16 mouse cellular contexts compared by ENCODE assay signal in the genomic region with DNA sequence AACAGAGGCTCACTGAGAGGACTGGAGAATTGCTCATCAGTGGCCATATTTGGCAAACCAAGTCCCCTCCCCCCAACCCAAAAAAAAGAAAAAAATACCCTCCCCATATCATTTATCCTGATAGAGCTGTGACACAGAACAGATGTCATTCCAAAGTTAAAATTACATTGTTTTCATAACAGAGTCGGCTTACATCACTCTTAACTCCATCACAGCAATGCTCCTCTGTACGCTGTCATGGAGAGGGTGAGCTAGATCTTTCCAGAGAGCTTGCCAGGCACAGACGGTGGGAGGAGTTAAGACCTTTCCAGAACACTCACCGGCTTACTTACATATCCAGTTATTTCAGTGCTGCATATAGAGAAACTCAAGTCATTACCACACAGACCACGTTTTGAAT. TPM values are rescaled to one million over a fixed set of nuclear protein-coding genes. Genes with fewer than 3 reads are reported as not detected.
DNase-seq lines count a peak whose midpoint lies in the region; ATAC-seq and TF ChIP-seq lines count a peak whose summit lies in the region.
"Had no signal": no experiment of that assay in that cellular context is flagged by ENCODE, and none has a peak within 500 bp of the region (broad histone marks: within the 10 kb centered on the region; RNA-seq: fewer than 3 reads in every experiment).

No protein-coding gene starts in this region.

- peak; percentile 65 for ATAC-seq in limb, embryonic 14.5 days (ENCODE audit: low FRiP score, low read depth)
- peak; percentile 74; the same call in 1 of the 2 replicates for ATAC-seq in stomach, embryonic 14.5 days (ENCODE audit: insufficient number of reproducible peaks, insufficient read depth, low FRiP score, low read depth)
- no peak for ATAC-seq in hindbrain, embryonic 12.5 days (ENCODE audit: low FRiP score)
- ATAC-seq: activated CD4-positive, CD25-positive, alpha-beta regulatory T cell, adult 4 months had no signal

- intact Hi-C loops in left cerebral cortex, adult 2 months (cut with DNase I): no loop called here
- intact Hi-C loops in left cerebral cortex, postnatal 14 days (cut with DNase I): no loop called here

- no peak overlapping the region for H3K4me3 ChIP-seq in left cerebral cortex, adult 2 months
- H3K4me3 ChIP-seq in limb, embryonic 14.5 days (replicated peaks; ENCODE audit: low read length): no peak overlapping the region
- no peak overlapping the region for H3K4me3 ChIP-seq in stomach, embryonic 14.5 days (ENCODE audit: low read depth, low read length)
- H3K4me3 ChIP-seq in kidney, adult 2 months (ENCODE audit: insufficient read depth, low read depth, low read length): no peak overlapping the region
- H3K4me3 ChIP-seq in hindbrain, embryonic 12.5 days: no peak overlapping the region
- H3K4me3 ChIP-seq in cerebellum, adult 2 months (replicated peaks; ENCODE audit: insufficient read depth, low read depth, low read length): no peak overlapping the region
- H3K4me3 ChIP-seq: limb, embryonic 12.5 days; neural tube, embryonic 15.5 days had no signal

- no peak for DNase-seq in left cerebral cortex, adult 2 months (ENCODE audit: extremely low spot score in 1 of 2, low spot score in 2 of 2)
- DNase-seq in left cerebral cortex, postnatal 14 days (ENCODE audit: low spot score in 2 of 2): no peak
- DNase-seq in heart, adult 9 months (ENCODE audit: low spot score in 2 of 2): peak; percentile 38 to 77
- DNase-seq in limb, embryonic 14.5 days (ENCODE audit: low spot score): peak; percentile 69
- no peak for DNase-seq in kidney, adult 2 months
- DNase-seq in cerebellum, adult 2 months: no peak
- DNase-seq: cerebellum, adult 11 months; gastrocnemius, postnatal 25 days; kidney, postnatal 14 days; midbrain, embryonic 14.5 days had no signal

- H3K4me1 ChIP-seq in limb, embryonic 14.5 days (ENCODE audit: control insufficient read depth, insufficient read depth, low read length): no peaks in the 10 kb centered on the region
- H3K4me1 ChIP-seq in stomach, embryonic 14.5 days (ENCODE audit: control insufficient read depth, insufficient read depth, low read length): 0 out of 2 replicates have a peak, but pooled peaks cover 7% of the 10 kb centered on the region
- H3K4me1 ChIP-seq in kidney, adult 2 months (ENCODE audit: control insufficient read depth, insufficient read depth, low read length): no peaks in the 10 kb centered on the region
- no peaks in the 10 kb centered on the region for H3K4me1 ChIP-seq in hindbrain, embryonic 12.5 days
- H3K4me1 ChIP-seq in cerebellum, adult 2 months (ENCODE audit: control insufficient read depth, insufficient read depth, low read length): peaks cover 3% of the 10 kb centered on the region; the same call in 1 of the 2 replicates
- H3K4me1 ChIP-seq: limb, embryonic 12.5 days; neural tube, embryonic 15.5 days had no signal

- H3K4me2 ChIP-seq in limb, embryonic 14.5 days (replicated peaks; ENCODE audit: low read depth, low read length, severe bottlenecking): no peak overlapping the region
- no peak overlapping the region for H3K4me2 ChIP-seq in stomach, embryonic 14.5 days (replicated peaks; ENCODE audit: low read depth, low read length)
- no peak overlapping the region for H3K4me2 ChIP-seq in hindbrain, embryonic 12.5 days (replicated peaks)
- H3K4me2 ChIP-seq: limb, embryonic 12.5 days; neural tube, embryonic 15.5 days had no signal

- no peaks in the 10 kb centered on the region for H3K36me3 ChIP-seq in limb, embryonic 14.5 days (ENCODE audit: control insufficient read depth, insufficient read depth, low read length)
- no peaks in the 10 kb centered on the region for H3K36me3 ChIP-seq in stomach, embryonic 14.5 days (ENCODE audit: control insufficient read depth, insufficient read depth, low read length)
- H3K36me3 ChIP-seq in kidney, adult 2 months (ENCODE audit: control insufficient read depth, insufficient read depth, low read length): no peaks in the 10 kb centered on the region
- no peaks in the 10 kb centered on the region for H3K36me3 ChIP-seq in hindbrain, embryonic 12.5 days
- H3K36me3 ChIP-seq: limb, embryonic 12.5 days; neural tube, embryonic 15.5 days had no signal

- no peak for TF ChIP-seq POLR2A in limb, embryonic 14.5 days (IDR thresholded peaks at IDR 0.05; ENCODE audit: borderline replicate concordance, extremely low read depth, insufficient read depth, insufficient read length)
- no peak for TF ChIP-seq POLR2A in kidney, adult 2 months (IDR thresholded peaks at IDR 0.05; ENCODE audit: low read depth, low read length)
- no peak for TF ChIP-seq POLR2A in cerebellum, adult 2 months (IDR thresholded peaks at IDR 0.05; ENCODE audit: borderline replicate concordance, insufficient read depth, low read length)

- H3K9me3 ChIP-seq in limb, embryonic 14.5 days (ENCODE audit: control insufficient read depth, low read length): no peaks in the 10 kb centered on the region
- no peaks in the 10 kb centered on the region for H3K9me3 ChIP-seq in stomach, embryonic 14.5 days (ENCODE audit: control insufficient read depth, low read depth, low read length)
- no peaks in the 10 kb centered on the region for H3K9me3 ChIP-seq in hindbrain, embryonic 12.5 days (replicated peaks)
- H3K9me3 ChIP-seq: limb, embryonic 12.5 days; neural tube, embryonic 15.5 days had no signal

- H3K9ac ChIP-seq in limb, embryonic 14.5 days (ENCODE audit: low read depth, low read length, severe bottlenecking): no peak overlapping the region
- H3K9ac ChIP-seq in stomach, embryonic 14.5 days (replicated peaks; ENCODE audit: low read depth, low read length): no peak overlapping the region
- H3K9ac ChIP-seq in hindbrain, embryonic 12.5 days: no peak overlapping the region
- H3K9ac ChIP-seq: limb, embryonic 12.5 days; neural tube, embryonic 15.5 days had no signal

- H3K27me3 ChIP-seq in limb, embryonic 14.5 days (ENCODE audit: control insufficient read depth, insufficient read depth, low read length): no peaks in the 10 kb centered on the region
- H3K27me3 ChIP-seq in stomach, embryonic 14.5 days (ENCODE audit: control insufficient read depth, insufficient read depth, low read length): no peaks in the 10 kb centered on the region
- H3K27me3 ChIP-seq in kidney, adult 2 months (replicated peaks; ENCODE audit: control insufficient read depth, insufficient read depth, low read length): no peaks in the 10 kb centered on the region
- H3K27me3 ChIP-seq in hindbrain, embryonic 12.5 days: no peaks in the 10 kb centered on the region
- H3K27me3 ChIP-seq in cerebellum, adult 2 months (ENCODE audit: control insufficient read depth, insufficient read depth, low read length): no peaks in the 10 kb centered on the region
- H3K27me3 ChIP-seq: limb, embryonic 12.5 days; neural tube, embryonic 15.5 days had no signal

- 57% methylated on average over 5 of the region's 5 CpGs for WGBS in limb, embryonic 14.5 days
- 45% methylated on average over 5 of the region's 5 CpGs for WGBS in stomach, embryonic 14.5 days
- 59% methylated on average over 5 of the region's 5 CpGs for WGBS in kidney, adult 2 months
- 83% methylated on average over 5 of the region's 5 CpGs for WGBS in hindbrain, embryonic 12.5 days
- 78% methylated on average over 5 of the region's 5 CpGs for WGBS in cerebellum, adult 2 months

- no peak for TF ChIP-seq CTCF in left cerebral cortex, adult 2 months (IDR thresholded peaks at IDR 0.05)
- TF ChIP-seq CTCF in kidney, adult 2 months (conservative IDR thresholded peaks at IDR 0.05; ENCODE audit: insufficient read depth, insufficient read length, low read depth, low read length): no peak
- TF ChIP-seq CTCF in cerebellum, adult 2 months (IDR thresholded peaks at IDR 0.05; ENCODE audit: borderline replicate concordance, insufficient read depth, low read depth, low read length): no peak

- peak overlapping the region; percentile 44 for H3K27ac ChIP-seq in left cerebral cortex, adult 2 months
- H3K27ac ChIP-seq in limb, embryonic 14.5 days (replicated peaks; ENCODE audit: low read depth, low read length): no peak overlapping the region
- no peak overlapping the region; the same call in 1 of the 2 replicates for H3K27ac ChIP-seq in stomach, embryonic 14.5 days (ENCODE audit: low read length)
- H3K27ac ChIP-seq in kidney, adult 2 months (ENCODE audit: insufficient read depth, low read depth, low read length): no peak overlapping the region
- H3K27ac ChIP-seq in hindbrain, embryonic 12.5 days: no peak overlapping the region
- no peak overlapping the region for H3K27ac ChIP-seq in cerebellum, adult 2 months (ENCODE audit: insufficient read depth, low read length)
- H3K27ac ChIP-seq: limb, embryonic 12.5 days; neural tube, embryonic 15.5 days had no signal

RNA-seq across cellular contexts. Expression of gene Gm11096, which starts 27.4 kb away (rescaled TPM):
- total RNA-seq in left cerebral cortex, adult 2 months (2021): not detected
- not detected for total RNA-seq in left cerebral cortex, postnatal 14 days (2021)
- polyA plus RNA-seq in limb, embryonic 14.5 days (2012; rRNA removed): not detected in 2 replicates
- not detected in 2 replicates for polyA plus RNA-seq in limb, embryonic 14.5 days (2014; fragmentation: Nextera tagmentation; extraction: Ambion mirVana)
- polyA plus RNA-seq in stomach, embryonic 14.5 days (2014; fragmentation: Nextera tagmentation; extraction: Ambion mirVana): not detected in 2 replicates
- not detected in 2 replicates for polyA plus RNA-seq in kidney, adult 2 months (2012; rRNA removed)
- not detected in 2 replicates for polyA plus RNA-seq in hindbrain, embryonic 12.5 days (2016; fragmentation: Nextera tagmentation; extraction: Ambion mirVana)
- not detected in 2 replicates for polyA plus RNA-seq in cerebellum, adult 2 months (2012; rRNA removed)
- total RNA-seq: gastrocnemius, postnatal 25 days had no signal
- polyA plus RNA-seq: activated CD4-positive, CD25-positive, alpha-beta regulatory T cell, adult 4 months; limb, embryonic 12.5 days; midbrain, embryonic 14.5 days; neural tube, embryonic 15.5 days; urinary bladder, adult 2 months had no signal

Comparison
In these comparisons a context has a peak if more than half of its experiments do, and no peak if none do; other contexts are left out.
1. DNase-seq: peak in heart, adult 9 months (2 of 2) and limb, embryonic 14.5 days (single experiment); none in left cerebral cortex, adult 2 months (0 of 2), left cerebral cortex, postnatal 14 days (0 of 2), kidney, adult 2 months (single experiment) and cerebellum, adult 2 months (0 of 2).